Mouse (Mus musculus): Measurements from ENCODE around the gene Rtl9.

Rtl9 gene

DNA sequence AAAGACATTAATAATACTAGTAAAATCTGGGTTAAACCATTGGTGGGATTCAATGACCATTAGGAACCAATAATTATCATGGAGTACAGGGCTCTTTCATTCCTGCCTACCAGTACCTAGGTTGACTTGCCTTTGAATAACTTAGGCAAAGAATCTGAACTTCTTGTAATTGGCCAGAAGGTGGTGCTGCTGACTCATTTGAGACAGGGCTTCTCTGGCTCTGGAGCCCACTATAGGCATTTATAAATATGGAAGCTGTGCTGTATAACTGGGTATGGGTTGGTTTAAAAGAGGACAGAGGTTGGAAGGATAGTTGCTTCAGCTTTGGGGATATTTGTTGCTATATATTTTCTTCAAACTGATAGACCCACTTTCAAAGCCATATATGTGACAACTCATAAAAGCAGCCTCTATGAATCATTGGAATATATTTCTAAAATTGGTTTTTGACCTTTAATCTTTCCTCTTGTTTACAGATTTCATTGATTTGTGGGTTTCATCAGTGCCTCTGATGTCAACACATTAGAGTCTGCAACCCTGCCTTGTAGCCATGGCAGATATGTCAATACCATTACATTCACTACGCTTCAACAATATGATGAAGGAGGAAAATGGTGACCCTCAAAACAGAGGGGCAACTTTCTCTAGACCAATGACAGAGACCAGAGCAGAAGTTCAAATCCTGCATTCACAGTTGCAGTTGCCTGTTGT lies at the start of gene Rtl9:
Rtl9 (plus strand) TSS at position 551 of the 711 bp plus-strand sequence.
- no peak for DNase-seq (ENCODE audit: low spot score)

DNA sequence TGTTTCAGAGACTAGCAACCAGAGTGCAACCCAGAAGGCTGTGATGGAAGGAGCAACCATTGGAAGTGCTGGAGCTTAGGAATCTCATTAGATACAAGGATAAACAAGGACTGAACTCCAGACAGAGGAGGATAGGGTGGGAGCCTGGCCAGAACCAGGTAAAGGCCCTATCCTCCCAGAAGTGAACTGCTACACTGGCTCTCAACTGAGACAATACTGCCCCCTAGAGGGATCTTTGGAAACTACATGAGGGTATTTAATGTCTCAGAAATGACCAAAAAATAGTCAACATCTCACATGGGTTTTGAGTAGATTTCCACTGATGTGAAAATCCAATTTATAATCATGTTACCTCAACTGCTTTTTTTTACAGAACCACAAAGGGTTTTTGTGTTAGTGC lies 47.9 kb upstream of the Rtl9 start:
- DNase-seq (ENCODE audit: low spot score) = no peak

DNA sequence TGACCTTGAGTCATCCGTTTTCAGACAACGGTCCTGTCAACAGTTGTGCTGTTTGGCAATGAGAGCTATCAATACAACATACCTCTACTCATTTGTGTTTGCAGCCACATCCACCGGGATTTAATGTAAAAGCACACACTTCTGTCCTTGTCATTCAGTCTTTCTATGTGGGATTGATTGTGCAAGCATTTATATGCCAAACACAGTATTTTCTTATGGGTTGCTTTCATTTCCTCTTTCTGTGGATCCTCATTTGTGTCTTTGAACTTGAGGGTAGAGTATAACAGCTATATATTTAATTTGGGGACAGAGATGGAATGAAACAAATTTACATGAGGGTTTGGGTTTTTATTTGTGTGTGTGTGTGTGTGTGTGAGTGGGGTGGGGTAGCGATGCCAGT lies 47.5 kb upstream of the Rtl9 start:
- no peak for DNase-seq (ENCODE audit: low spot score)

DNA sequence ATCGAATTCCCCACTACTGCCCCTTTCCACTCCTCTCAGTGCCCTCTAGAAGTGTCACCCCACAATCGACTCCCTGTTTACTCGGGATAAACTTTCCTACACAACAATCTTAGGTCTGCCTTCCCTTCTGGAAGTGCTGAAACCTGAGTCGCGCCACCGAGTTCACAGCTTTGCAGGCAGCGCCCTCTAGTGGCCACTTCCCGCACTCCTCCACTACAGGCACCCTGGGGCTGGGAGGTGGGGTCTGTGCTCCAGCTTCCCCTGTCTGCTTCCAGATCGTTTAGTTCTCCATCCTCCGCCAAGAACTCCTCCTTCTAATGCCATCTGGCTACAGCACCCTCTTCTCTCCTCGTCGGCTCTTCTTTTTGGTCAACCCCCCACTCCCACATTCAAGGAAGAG lies 40.6 kb upstream of the Rtl9 start:
- peak; percentile 70 for DNase-seq (ENCODE audit: low spot score)

DNA sequence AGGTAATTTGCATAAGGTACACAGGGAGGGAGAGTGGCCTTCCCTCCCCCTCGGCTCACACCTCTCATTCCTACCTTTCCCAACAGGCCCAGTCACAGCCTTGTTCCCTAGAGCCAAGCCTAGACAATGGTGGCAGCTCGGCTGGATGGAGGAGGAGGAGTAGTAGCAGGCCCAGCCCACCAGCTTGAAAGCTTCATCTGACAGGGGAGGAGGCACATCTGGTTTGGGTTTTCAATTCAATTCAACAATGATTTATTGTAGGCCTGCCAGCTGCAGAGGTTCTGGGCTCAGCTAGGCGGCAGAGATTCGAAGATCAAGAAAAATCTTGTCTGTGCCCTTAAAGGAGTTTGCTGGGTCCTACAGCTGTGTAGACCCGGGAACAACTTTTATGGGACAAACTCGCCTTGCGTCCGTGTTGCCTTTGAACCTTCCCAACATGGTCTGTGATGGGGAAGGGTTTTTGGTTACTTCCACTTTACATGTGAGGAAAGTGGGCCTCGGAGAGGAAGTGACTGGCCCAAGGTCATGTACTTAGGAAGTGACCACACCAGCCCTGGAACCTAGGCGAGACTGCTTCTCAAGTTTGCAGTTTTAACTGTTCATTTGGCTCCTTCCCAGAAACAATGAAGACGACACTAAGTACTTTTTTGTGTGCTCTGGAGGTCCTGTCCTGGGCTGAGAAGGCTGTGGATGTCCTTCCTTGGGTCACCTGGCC lies 36.6 kb upstream of the Rtl9 start:
- DNase-seq (ENCODE audit: low spot score) = no peak

DNA sequence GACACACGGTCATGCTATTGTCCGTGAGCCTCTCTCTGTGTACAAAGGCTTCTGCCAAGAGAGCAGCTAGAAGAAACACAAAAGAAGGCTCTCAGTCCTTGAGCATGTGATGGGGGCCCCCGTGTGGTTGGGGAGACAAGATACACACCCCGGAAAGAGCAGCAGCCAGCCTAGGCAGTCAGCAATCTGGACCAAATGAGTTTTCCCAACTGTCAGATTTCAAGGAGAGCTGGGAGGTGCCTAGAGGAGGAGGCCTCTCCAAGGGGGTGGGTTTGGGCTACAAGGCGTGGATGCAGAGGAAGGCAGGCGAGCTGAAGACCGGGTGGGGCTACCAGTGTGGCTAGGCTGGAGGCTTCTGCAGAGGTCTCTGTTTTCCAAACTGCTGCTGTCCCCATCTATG lies 35.6 kb upstream of the Rtl9 start:
- peak; percentile 18 for DNase-seq (ENCODE audit: low spot score)

DNA sequence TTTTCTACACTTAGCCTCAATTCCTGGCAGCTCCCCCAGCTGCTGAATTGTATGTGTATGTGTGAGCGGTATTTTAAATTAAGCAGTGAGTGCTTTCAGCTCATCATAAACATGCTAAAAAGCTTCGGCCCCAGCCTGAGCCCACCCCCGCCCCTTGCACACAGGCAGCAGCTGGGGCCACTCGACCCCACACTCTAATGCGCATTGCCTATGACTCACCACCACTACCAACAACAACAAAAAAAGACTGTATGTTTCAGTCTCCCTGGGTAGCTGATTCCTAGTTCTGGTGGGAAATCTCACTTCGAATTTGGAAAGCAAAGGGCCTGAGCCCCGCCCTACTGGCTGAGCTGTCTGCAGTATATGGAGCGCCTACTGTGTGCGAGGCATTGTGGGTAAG lies 35.1 kb upstream of the Rtl9 start:
- DNase-seq (ENCODE audit: low spot score) = no peak

DNA sequence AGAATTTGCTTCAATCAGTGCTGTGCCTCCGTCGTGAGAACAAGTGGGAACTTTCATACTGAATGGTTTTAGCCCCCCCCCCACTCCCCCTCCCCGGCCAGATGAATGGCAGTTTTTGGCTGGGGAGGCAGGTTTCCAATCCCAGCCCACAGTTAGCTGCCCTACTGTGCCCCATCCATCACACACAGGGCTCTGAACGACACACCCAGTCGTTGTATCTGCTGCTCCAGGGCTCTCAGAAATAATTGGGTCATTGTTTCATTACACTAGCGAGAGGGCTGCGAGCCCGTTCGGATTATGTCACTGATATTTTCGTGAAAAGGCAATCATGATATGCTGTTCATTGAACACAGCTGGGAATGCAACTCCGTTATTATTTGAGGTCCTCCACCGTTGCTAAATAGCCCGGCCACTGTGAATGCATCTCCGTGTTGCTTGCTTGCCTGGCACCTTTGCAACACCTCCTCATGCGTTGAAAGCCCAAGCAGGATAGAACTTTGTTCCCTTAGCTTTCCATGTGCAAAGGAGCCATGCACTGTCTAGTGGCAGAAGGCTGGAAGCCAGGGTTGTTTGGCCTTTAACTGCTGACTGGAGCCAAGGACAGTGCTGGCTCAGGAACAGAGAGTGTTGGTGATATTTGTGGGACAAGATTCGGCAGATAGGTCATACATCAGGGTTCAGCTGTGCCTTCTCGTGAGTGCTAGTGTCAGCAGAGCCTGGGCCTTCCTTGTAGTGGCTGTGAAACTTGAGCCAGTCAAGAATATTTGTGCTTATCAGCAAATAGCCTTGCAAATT lies 32.9 kb upstream of the Rtl9 start:
- DNase-seq (ENCODE audit: low spot score) = peak; percentile 18

DNA sequence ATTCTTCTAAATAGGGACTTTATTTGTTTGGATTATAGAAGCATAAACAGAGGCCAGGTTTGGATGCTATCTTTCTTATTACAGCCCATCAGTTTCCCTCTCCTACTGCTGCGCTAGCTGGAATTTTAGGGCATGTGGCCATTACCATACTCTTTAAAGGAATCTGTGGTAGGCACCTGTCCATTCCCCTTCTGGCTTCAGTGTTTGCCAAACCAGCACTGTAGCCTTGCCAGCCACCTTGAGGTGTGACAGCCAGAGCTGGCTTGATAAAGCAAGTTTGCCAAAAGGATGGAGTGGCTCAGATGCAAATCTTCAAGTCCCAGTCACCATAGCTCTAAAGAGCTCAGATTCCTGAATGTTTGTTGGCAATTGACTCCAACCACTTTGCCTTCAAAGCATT lies 32.3 kb upstream of the Rtl9 start:
- DNase-seq (ENCODE audit: low spot score) = no peak

DNA sequence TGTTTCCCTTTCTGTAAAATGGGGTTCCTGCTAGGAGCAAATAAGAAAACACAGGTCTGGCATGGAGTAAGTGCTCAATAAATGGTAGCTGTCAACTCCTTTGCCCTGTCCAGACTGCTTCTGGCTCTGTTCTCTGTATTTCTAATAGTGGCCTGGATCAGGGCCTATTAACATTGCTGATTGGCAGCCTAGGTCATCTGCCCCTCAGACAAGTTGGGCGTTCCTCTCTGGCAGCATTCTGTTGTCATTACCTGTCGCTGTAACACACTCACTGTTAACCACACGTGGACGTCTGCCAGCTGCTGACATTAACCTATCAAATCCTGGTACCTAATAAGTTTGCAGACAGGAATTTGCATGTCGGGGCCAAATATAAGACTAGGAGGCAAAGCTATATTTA lies 31.8 kb upstream of the Rtl9 start:
- no peak for DNase-seq (ENCODE audit: low spot score)

DNA sequence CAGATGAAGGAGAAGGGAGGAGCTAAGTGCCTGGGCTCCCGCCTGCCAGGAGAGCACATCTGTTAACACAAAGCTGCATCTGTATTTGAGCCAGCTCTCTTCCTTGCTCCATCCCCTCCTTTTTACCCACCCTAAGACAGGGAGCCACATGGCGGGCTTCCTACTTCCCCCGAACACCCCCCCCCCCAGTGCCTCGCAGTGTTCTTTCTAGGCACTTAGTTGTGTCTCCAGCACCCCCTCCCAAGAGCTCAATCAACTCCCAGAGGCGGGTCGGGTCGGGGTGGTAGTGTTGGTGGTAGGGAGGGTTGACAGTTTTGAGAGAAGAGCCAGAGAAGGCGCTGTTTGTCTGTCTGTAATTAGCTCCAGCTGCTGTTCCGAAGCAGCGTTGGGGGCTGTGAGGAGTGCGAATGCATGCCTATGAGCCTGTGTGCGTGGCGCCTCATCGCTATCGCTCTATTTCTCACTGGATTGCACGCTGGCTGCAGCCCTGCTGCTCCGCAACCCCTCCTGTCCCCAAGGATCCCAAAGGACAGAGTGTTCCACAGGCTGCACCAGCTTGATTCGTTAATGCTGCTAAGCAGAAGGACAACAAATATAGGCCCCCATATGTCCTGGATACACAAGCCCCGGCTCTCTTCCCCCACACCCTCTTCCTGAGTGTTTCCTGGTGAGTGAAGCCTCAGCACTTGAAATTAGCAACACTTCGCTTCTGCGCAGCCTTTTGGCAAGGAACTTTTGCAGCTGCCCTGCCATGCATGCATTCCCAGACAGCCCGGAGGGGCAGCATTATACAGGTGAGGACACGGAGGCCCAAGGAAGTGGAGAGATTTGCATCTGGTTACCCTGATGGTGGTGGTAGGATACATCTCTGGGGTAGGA lies 18.7 kb upstream of the Rtl9 start:
- DNase-seq (ENCODE audit: low spot score) = peak; percentile 16

DNA sequence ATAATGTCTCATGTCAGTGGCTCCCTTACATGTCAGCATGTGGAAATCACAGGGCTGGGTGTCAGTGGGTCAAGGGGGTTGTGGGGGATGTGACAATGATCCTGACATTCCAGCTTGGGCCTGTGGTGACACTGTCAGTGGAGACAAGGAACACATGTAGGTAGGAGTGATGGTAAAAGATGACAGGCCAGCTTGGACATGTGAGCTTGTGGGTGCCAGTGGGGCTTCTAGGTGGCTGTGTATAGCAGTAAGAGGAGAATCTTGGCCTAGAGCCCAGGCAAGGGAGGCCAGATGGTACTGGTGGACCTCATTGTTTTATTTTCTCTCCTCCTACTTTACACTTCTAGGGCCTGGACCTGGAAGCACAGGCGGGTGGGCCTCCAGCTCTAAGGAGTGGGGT lies 16.7 kb upstream of the Rtl9 start:
- no peak for DNase-seq (ENCODE audit: low spot score)

DNA sequence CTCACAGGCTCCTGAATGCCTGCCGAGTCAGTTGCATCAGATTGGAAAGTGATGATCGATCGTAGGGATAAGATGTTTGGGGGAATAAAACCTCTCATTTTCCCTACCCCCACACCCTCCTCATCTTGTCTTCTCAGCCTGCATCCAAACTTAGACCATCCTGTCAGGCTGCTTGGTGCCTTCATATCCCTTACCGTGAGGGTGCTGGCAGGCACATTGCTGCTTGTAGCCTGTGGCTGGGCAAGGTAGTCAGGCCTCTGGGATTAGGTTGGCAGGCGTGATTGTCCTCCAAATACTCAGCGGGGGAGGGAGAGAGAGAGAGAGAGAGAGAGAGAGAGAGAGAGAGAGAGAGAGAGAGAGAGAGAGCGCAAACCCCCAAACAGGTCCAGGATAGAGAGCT lies 11.2 kb upstream of the Rtl9 start:
- DNase-seq (ENCODE audit: low spot score) = no peak

DNA sequence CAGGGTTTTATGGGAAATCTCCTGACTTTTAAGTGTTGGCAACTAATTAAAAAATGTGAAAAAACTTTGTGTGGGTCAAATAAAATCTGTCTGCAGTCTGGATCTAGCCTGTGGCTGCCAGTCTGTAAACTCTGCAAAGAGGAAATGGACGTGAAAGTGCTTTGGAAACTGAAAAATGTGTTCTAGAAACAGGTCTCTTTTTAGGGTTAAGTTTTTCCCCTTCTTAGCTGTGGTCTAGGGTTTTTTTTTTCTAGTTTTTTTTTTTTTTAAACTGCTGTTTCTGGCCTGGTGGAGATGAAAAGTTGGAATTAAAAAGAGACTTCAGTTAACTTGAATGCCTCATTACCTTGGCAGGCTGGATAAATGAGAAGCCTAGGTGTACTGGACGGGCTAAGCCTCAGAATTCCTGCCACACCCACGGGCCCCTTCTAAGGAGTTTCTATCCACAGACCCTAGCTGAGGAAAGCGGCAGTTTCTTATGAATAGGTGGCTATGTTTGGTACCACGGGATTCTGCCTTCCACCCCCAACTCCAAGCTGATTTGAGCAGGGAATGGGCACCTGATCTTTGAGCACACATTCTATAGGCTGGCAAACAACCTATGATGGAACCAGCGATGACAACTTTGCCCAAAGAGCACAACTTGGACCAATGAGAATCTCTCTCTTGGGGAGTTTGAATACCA lies 8.3 kb upstream of the Rtl9 start:
- no peak for DNase-seq (ENCODE audit: low spot score)

DNA sequence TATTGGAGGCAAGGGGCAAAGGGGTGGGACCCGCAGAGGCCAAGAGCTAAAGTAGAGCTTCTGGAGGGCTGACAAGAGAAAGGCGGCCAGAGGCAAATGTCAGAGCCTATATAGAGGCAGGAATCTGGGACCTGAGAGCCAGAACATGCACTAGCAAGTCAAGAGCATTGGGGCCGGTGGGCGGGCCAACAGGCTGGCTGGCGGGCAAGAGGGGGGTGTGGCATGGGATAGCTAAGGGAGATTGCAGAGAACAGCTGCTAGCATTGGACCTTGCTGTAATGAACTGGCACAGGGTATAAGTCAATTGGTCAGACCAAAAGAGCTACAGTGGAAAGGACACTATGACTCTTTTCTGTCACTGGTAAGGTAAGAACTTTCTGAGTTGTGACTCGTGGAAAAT lies 1.8 kb upstream of the Rtl9 start:
- no peak for DNase-seq (ENCODE audit: low spot score)

DNA sequence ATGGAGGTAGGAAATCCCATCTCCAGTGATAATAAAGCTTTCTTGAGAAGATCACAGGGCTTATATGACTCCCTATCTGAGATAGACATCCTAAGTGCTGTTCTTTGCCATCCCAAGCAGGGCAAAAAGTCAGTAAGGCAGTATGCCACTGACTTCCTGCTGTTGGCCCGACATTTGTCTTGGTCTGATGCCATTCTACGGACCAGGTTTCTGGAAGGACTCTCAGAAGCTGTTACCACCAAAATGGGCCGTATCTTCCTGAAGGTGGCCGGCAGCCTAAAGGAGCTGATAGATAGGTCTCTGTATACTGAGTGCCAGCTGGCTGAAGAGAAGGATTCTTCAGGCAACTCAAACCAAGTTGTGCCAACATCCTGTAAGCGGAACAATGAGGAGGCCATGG lies 3.8 kb downstream of the Rtl9 start:
- no peak for DNase-seq (ENCODE audit: low spot score)

DNA sequence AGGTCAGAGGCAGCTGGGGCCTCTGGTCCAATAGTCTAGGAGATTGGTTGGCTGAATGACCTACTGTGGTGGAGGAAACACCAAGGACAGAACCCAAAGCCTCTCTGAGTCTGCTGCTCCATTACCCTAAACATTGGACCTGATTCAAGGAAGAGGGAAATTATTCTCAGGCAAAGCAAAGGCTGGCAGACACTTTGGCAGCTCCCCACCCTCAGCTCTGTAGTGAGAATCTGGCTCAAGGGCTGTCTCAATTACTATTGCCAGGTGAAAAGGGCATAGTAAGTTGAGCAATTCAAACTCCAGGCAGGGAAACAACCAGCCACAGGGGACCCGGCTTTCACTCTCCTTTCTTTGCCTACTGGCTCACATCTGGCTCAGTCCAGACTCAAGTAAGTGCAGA lies 6.5 kb downstream of the Rtl9 start:
- DNase-seq (ENCODE audit: low spot score) = no peak

DNA sequence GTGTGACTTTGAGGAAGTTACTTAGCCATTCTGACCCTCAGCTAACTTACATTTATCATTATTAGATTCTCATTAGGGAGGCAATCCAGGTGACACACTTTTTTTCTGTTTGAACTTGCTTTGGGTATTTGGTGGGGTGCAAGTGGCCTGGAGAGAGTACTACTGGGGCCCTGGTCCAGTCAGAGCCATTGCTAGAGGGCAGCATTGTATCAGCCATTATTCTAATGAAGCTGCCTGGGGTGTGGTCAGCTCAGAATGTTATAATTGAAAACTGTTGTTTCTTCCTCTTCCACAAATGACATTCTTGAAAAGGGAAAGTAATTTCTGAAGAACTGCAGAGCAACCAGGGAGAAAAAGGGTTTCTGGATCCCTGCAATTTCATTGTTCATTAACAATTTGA lies 13.2 kb downstream of the Rtl9 start:
- no peak for DNase-seq (ENCODE audit: low spot score)

All from ovary, postnatal 36 days (tissue).